Mouse (Mus musculus): ENCODE results near the gene Slc35f3.

DNA sequence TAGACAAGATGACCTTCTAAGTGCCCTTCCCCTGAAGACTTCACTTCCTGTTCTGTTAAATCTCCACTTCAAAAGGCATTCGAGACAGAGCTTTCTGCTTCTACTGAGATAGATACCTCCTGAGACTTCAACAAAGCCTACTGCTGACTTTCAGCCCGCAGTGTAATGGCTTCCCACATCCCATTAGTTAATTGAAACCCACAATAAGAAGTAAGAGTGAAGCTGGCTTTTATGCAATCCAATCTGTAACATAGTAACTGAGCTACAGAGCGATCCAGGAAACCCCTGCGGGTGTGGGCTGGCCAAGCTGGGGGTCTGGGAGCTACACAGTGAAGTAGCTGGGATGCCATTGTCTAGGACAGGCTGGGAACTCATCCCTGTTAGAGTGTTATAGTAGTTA is 46.7 kb downstream of the Slc35f3 start:
- no peak for TF ChIP-seq GATA1 (IDR thresholded peaks at IDR 0.05; ENCODE audit: borderline replicate concordance, low read length)
- no peak for TF ChIP-seq FLI1 (IDR thresholded peaks at IDR 0.05; ENCODE audit: low read length)

All from megakaryocyte, embryonic 14.5 days (primary cell).